Mouse (Mus musculus) embryonic facial prominence, embryonic 11.5 days (tissue): ENCODE measurements around the gene Tlr7. TPM values are rescaled to one million over a fixed set of nuclear protein-coding genes. Genes with fewer than 3 reads are reported as not detected.
"Not testable (repeated sequence)": the region's sequence is repeated elsewhere in the genome, so short reads cannot be mapped to it uniquely, and the experiment has no call there.

ENCODE experiments used
- ATAC-seq: fragments of 200-750 bp; cut with Nextera tagmentation; replicated peaks from 2 replicates; pipeline ENCODE4 v1.8.0; 2017; ENCODE audit warnings: low read depth; ENCODE audit not compliant: insufficient number of reproducible peaks, low FRiP score, low TSS enrichment
- DNase-seq: peaks from one replicate; pipeline ENCODE4 v3.0.0-alpha.2; 2015; ENCODE audit warnings: low spot score
- H3K27ac ChIP-seq: fragments of 300-500 bp; sonication (generic); replicated peaks from 2 replicates; pipeline ENCODE4 v1.5.1; 2014; ENCODE audit warnings: mild to moderate bottlenecking, low read depth, low read length, control low read depth
- H3K27me3 ChIP-seq: fragments of 300-500 bp; sonication (generic); 2 replicates; pipeline ENCODE4 v1.6.1; 2014; ENCODE audit warnings: mild to moderate bottlenecking, low read length, moderate library complexity, mixed read lengths; ENCODE audit not compliant: control insufficient read depth, insufficient read depth
- H3K36me3 ChIP-seq: fragments of 300-500 bp; sonication (generic); replicated peaks from 2 replicates; pipeline ENCODE4 v1.6.1; 2014; ENCODE audit warnings: low read depth, mild to moderate bottlenecking, low read length, moderate library complexity, mixed read lengths; ENCODE audit not compliant: control insufficient read depth, insufficient read depth
- H3K4me1 ChIP-seq: fragments of 300-500 bp; sonication (generic); 2 replicates; pipeline ENCODE4 v1.6.1; 2014; ENCODE audit warnings: low read length, mixed read lengths; ENCODE audit not compliant: control insufficient read depth, insufficient read depth
- H3K4me2 ChIP-seq: fragments of 300-500 bp; sonication (generic); 2 replicates; pipeline ENCODE4 v1.6.1; 2014; ENCODE audit warnings: low read depth, mild to moderate bottlenecking, control low read depth, low read length, moderate library complexity
- H3K4me3 ChIP-seq: fragments of 300-500 bp; sonication (generic); 2 replicates; pipeline ENCODE4 v1.5.1; 2014; ENCODE audit warnings: low read depth, low read length, control low read depth
- H3K9ac ChIP-seq: fragments of 300-500 bp; sonication (generic); replicated peaks from 2 replicates; pipeline ENCODE4 v1.6.1; 2014; ENCODE audit warnings: mild to moderate bottlenecking, control low read depth, low read length
- H3K9me3 ChIP-seq: fragments of 300-500 bp; sonication (generic); replicated peaks from 2 replicates; pipeline ENCODE4 v1.6.1; 2016; ENCODE audit warnings: mild to moderate bottlenecking, low read length, inconsistent platforms, mixed read lengths; ENCODE audit not compliant: control insufficient read depth
- WGBS: fragments of 180-500 bp; shearing (Covaris S2); extraction: QIAGEN DNeasy Blood & Tissue Kit; methylation state at CpG from one replicate; pipeline ENCODE4 v1.1.7; 2014; 5-methylcytosine and 5-hydroxymethylcytosine counted together
- polyA plus RNA-seq: library from polyadenylated mRNA; unstranded; fragments of >200 nt; fragmentation: Nextera tagmentation; extraction: Ambion mirVana; gene quantifications from 2 replicates; pipeline ENCODE4 v1.2.1, GENCODE M21; 2014

Gene Tlr7
- polyA plus RNA-seq, 1 experiment from 2014 or later: 0.73 TPM

DNA sequence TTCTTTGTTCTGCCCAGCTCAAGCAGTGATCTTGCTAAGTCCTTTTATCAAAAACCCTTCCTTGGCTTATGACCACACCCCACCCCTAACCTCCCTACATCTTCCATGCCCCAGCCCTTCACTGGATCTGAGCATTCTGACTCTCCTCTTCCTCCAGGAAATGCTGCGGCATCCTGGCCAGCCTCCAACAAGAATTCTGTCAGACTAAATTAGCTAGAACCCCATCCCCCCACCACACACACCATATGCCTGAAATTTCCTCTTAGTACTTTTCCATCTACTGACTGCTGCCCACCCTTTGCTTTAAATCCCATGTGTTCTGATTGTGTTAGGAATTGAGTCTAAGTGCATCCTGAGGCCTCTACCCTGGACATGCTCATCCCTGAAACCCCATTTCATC, 1.3 kb downstream of the Tlr7 start:
- Histone ChIP-seq H3K4me1 (no peaks in the 10 kb centered on the region), H3K4me2 (no peak overlapping the region), H3K9me3 (no peaks in the 10 kb centered on the region), H3K4me3 (no peak overlapping the region), H3K27me3 (no peaks in the 10 kb centered on the region), H3K27ac (no peak overlapping the region), H3K36me3 (no peaks in the 10 kb centered on the region), H3K9ac (no peak overlapping the region)
- DNase-seq (no peak), ATAC-seq (no peak)
- 67% methylated on average over 1 of the region's 1 CpGs for whole genome bisulfite sequencing

DNA sequence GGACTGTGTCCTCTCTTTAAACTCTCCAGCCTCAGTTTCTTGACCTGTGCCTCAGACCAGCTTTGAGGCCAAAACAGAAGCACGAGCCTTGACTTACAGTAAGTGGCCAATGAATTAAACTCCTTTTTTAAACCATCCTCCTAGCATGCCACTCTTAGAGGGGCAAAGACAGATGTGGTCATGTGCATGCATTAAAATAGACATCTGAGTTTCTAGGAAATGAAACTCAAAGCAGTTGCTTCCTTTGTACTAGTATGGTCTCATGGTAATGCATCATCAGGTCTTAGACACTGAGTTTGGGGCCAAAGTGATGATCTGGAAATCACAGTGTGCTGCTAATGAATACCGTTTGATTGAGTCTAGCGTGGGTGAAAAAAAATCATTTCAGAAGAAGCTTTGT, 1.8 kb downstream of the Tlr7 start:
- Histone ChIP-seq H3K27ac (no peak overlapping the region), H3K9ac (no peak overlapping the region), H3K27me3 (no peaks in the 10 kb centered on the region), H3K9me3 (no peaks in the 10 kb centered on the region), H3K4me3 (no peak overlapping the region), H3K4me1 (no peaks in the 10 kb centered on the region), H3K4me2 (no peak overlapping the region), H3K36me3 (no peaks in the 10 kb centered on the region)
- WGBS: 89% methylated on average over 3 of the region's 3 CpGs
- no peak for DNase-seq
- no peak for ATAC-seq

GRCm38 (mm10) chrX:167323742-167324141, 6.6 kb downstream of the Tlr7 start:
- Histone ChIP-seq H3K9me3 (no peaks in the 10 kb centered on the region), H3K27ac (no peak overlapping the region), H3K9ac (no peak overlapping the region), H3K36me3 (no peaks in the 10 kb centered on the region), H3K4me3 (no peak overlapping the region), H3K27me3 (no peaks in the 10 kb centered on the region), H3K4me2 (no peak overlapping the region), H3K4me1 (no peaks in the 10 kb centered on the region)
- WGBS: 54% methylated on average over 1 of the region's 1 CpGs
- ATAC-seq: no peak
- DNase-seq: no peak

DNA sequence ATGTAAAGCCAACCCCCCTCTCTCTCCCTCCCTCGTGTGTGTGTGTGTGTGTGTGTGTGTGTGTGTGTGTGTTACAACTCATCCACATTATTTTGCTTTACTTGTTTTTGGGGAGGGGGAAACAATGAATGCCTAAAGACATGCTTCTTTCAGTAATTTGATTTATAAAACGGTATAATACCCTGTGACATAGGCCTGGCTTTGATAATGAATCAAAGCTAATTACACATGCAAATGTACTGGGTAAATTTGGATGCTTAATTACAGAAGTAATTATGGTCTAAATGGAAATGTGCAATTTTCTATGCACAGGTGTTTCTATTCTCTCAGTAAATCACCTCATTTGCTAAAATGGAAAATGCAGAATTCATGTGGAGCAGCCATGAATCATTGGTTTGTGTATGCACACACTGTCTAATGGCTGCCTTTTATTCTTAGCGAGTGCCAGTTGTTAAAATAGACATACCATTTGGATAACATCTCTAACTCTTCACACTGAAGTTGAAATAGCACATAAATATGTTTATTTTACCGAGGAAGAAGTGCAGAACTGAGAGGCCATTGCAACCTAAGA, 9.0 kb downstream of the Tlr7 start:
- no peak for ATAC-seq
- H3K9me3 ChIP-seq: no peaks in the 10 kb centered on the region

DNA sequence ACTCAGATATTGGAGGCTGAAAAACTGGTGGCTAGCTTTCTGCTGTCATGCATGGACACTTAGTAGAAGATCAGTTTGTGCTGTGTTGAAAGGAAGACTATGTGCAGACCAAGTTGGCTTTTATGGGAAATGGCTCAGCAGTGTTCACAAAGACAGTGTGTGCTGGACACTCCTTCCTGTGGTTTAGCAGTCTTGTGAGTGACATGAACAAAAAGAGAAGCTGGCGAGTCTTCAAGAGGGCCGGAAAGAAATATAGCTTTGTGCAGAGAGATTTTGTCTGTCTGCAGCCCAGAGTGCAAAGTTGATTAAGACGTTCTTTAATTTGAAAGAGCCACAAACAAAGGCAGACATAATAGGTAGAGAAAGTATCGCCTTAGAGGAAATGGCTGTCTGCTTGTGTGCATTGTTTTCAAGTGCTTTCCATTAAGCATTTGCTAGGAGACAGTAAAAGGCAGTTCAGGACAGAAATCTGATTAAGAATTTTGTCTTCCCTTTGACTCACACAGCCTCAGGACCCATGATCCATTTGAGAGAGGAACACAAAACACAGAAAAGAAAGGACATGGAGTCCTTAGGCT, 11.4 kb downstream of the Tlr7 start:
- no peaks in the 10 kb centered on the region for H3K4me1 ChIP-seq
- WGBS: 62% methylated on average over 4 of the region's 4 CpGs
- H3K4me3 ChIP-seq: no peak overlapping the region
- no peak for ATAC-seq
- no peaks in the 10 kb centered on the region for H3K36me3 ChIP-seq
- H3K9me3 ChIP-seq: no peaks in the 10 kb centered on the region
- no peak overlapping the region for H3K9ac ChIP-seq
- DNase-seq: no peak
- H3K27ac ChIP-seq: no peak overlapping the region
- H3K27me3 ChIP-seq: no peaks in the 10 kb centered on the region
- no peak overlapping the region for H3K4me2 ChIP-seq

More for the DNA sequence above, 9.0 kb downstream of the Tlr7 start:
- H3K36me3 ChIP-seq: no peaks in the 10 kb centered on the region
- no peak overlapping the region for H3K4me3 ChIP-seq
- H3K27me3 ChIP-seq: no peaks in the 10 kb centered on the region
- H3K4me1 ChIP-seq: no peaks in the 10 kb centered on the region
- 79% methylated on average over 4 of the region's 4 CpGs for WGBS
- no peak overlapping the region for H3K9ac ChIP-seq
- H3K27ac ChIP-seq: no peak overlapping the region
- DNase-seq: no peak
- no peak overlapping the region for H3K4me2 ChIP-seq

- no peak overlapping the region for H3K4me3 ChIP-seq
- ATAC-seq: no peak
- no peak overlapping the region for H3K9ac ChIP-seq
- DNase-seq: no peak
- 69% methylated on average over 5 of the region's 5 CpGs for WGBS
- no peaks in the 10 kb centered on the region for H3K36me3 ChIP-seq
- H3K27me3 ChIP-seq: no peaks in the 10 kb centered on the region
- no peaks in the 10 kb centered on the region for H3K4me1 ChIP-seq
- H3K4me2 ChIP-seq: no peak overlapping the region
- no peaks in the 10 kb centered on the region for H3K9me3 ChIP-seq
- no peak overlapping the region for H3K27ac ChIP-seq
Observed at GRCm38 (mm10) chrX:167315766-167316165, 14.6 kb downstream of the Tlr7 start.

- H3K4me2 ChIP-seq: no peak overlapping the region
- DNase-seq (no peak), ATAC-seq (no peak)
- WGBS: 76% methylated on average over 4 of the region's 4 CpGs
- no peak overlapping the region for H3K4me3 ChIP-seq
- no peaks in the 10 kb centered on the region for H3K27me3 ChIP-seq
- H3K4me1 ChIP-seq: no peaks in the 10 kb centered on the region
- H3K9me3 ChIP-seq: no peaks in the 10 kb centered on the region
- H3K27ac ChIP-seq: no peak overlapping the region
- H3K36me3 ChIP-seq: no peaks in the 10 kb centered on the region
- H3K9ac ChIP-seq: no peak overlapping the region
Observed at GRCm38 (mm10) chrX:167315093-167315726, 15.1 kb downstream of the Tlr7 start.

GRCm38 (mm10) chrX:167302061-167302460, 28.3 kb downstream of the Tlr7 start:
- WGBS: no CpG with 5 or more reads among the region's 1 CpGs
- H3K4me2 ChIP-seq, H3K27ac ChIP-seq, H3K27me3 ChIP-seq, H3K36me3 ChIP-seq, H3K4me1 ChIP-seq, H3K4me3 ChIP-seq, DNase-seq, H3K9ac ChIP-seq, ATAC-seq, H3K9me3 ChIP-seq: not testable (repeated sequence)
